Mouse (Mus musculus) heart, postnatal 4 days (tissue): ENCODE results near the gene Sbk1. TPM values are rescaled to one million over a fixed set of nuclear protein-coding genes. Genes with fewer than 3 reads are reported as not detected.

Experiments used
- DNase-seq: peaks from one replicate; pipeline ENCODE4 v3.0.0; 2021
- total RNA-seq, 2 experiments: library from RNA; stranded (reverse); gene quantifications; 2 replicates each; pipeline ENCODE4 v1.2.3; 2021

Gene Sbk1
- 10 to 100 TPM; 40.4 to 46.3 TPM for total RNA-seq

GRCm38 (mm10) chr7:126271712-126272683 lies at the start of gene Sbk1:
Sbk1 (plus strand) TSS chr7:126272619.
- peak; percentile 92 for DNase-seq

GRCm38 (mm10) chr7:126222753-126223152 lies 49.7 kb upstream of the Sbk1 start:
- DNase-seq: no peak

- no peak for DNase-seq
Observed at GRCm38 (mm10) chr7:126226136-126226535, 46.3 kb upstream of the Sbk1 start.

GRCm38 (mm10) chr7:126230357-126231148 lies 41.9 kb upstream of the Sbk1 start:
- no peak for DNase-seq

- no peak for DNase-seq
Observed at GRCm38 (mm10) chr7:126232345-126233071, 39.9 kb upstream of the Sbk1 start.

GRCm38 (mm10) chr7:126234611-126235010 lies 37.8 kb upstream of the Sbk1 start:
- no peak for DNase-seq

GRCm38 (mm10) chr7:126236083-126236793 lies 36.2 kb upstream of the Sbk1 start:
- no peak for DNase-seq

- no peak for DNase-seq
Observed at GRCm38 (mm10) chr7:126236794-126237192, 35.6 kb upstream of the Sbk1 start.

- DNase-seq: no peak
Observed at GRCm38 (mm10) chr7:126240814-126241360, 31.5 kb upstream of the Sbk1 start.

- DNase-seq: no peak
Observed at GRCm38 (mm10) chr7:126244168-126244750, 28.2 kb upstream of the Sbk1 start.

- peak; percentile 66 for DNase-seq
Observed at GRCm38 (mm10) chr7:126248088-126248487, 24.3 kb upstream of the Sbk1 start.

GRCm38 (mm10) chr7:126248641-126249141 lies 23.7 kb upstream of the Sbk1 start:
- DNase-seq: peak; percentile 29

- DNase-seq: no peak
Observed at GRCm38 (mm10) chr7:126249146-126249545, 23.3 kb upstream of the Sbk1 start.

GRCm38 (mm10) chr7:126249986-126250385 lies 22.4 kb upstream of the Sbk1 start:
- DNase-seq: no peak

GRCm38 (mm10) chr7:126250481-126250880 lies 21.9 kb upstream of the Sbk1 start:
- peak; percentile 58 for DNase-seq

GRCm38 (mm10) chr7:126251698-126252097 lies 20.7 kb upstream of the Sbk1 start:
- DNase-seq: peak; percentile 64

GRCm38 (mm10) chr7:126252230-126252629 lies 20.2 kb upstream of the Sbk1 start:
- no peak for DNase-seq

- DNase-seq: peak; percentile 81
Observed at GRCm38 (mm10) chr7:126260280-126261210, 11.9 kb upstream of the Sbk1 start.

- no peak for DNase-seq
Observed at GRCm38 (mm10) chr7:126261823-126262222, 10.6 kb upstream of the Sbk1 start.

GRCm38 (mm10) chr7:126263964-126264363 lies 8.5 kb upstream of the Sbk1 start:
- DNase-seq: no peak
